Mouse (Mus musculus): ENCODE results near the gene Mcoln2. TPM values are rescaled to one million over a fixed set of nuclear protein-coding genes. Genes with fewer than 3 reads are reported as not detected.
"Not testable (repeated sequence)": the region's sequence is repeated elsewhere in the genome, so short reads cannot be mapped to it uniquely, and the experiment has no call there.

Gene Mcoln2
- polyA plus RNA-seq, 1 experiment from 2014 or later: 6.7 TPM

DNA sequence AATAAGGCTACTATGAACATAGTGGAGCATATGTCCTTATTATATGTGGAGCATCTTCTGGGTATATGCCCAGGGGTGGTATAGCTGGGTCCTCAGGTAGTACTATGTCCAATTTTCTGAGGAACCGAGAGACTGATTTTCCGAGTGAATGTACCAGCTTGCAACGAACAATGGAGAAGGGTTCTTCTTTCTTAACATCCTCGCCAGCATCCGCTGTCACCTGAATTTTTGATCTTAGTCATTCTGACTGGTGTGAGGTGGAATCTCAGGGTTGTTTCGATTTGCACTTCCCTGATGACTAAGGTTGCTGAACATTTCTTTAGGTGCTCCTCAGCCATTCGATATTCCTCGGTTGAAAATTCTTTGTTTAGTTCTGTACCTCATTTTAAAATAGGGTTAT is 60.1 kb downstream of the Mcoln2 start:
- not testable (repeated sequence) for H3K27me3 ChIP-seq; H3K36me3 ChIP-seq; ATAC-seq (ENCODE audit: low read depth); H3K27ac ChIP-seq; H3K9ac ChIP-seq; DNase-seq; H3K9me3 ChIP-seq (replicated peaks); H3K4me1 ChIP-seq (replicated peaks); H3K4me2 ChIP-seq; H3K4me3 ChIP-seq (replicated peaks)
- 75% methylated on average over 8 of the region's 8 CpGs for WGBS (ENCODE audit: insufficient replicate concordance)

DNA sequence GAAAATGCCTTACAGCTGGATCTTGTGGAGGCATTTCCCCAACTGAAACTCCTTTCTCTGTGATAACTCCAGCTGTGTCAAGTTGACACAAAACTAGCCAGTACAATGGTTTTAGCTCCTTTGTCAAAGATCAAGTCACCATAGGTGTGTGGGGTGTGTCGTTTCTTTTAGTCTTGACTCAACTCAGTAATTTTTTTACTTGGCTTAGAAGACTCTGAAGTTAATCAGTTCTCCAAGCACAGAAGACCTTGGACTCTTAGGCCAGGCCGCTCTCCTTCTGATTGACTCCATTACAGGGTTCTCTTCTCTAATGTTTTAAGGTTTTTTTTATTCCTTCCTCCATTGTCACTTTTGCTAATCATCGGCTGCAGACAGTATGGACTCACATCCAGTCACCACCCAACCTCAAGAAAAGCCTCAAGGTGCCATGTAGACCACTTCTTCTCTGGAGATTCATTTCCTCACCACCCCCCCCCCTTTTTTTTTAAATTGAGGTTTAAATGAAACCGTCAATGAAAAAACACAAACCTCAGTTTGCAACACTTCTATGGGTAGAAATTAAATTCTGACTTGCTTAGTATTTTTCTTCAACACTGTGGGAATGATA is 61.6 kb downstream of the Mcoln2 start:
- Histone ChIP-seq H3K4me2 (no peak overlapping the region), H3K27ac (no peak overlapping the region), H3K36me3 (no peaks in the 10 kb centered on the region), H3K27me3 (no peaks in the 10 kb centered on the region), H3K4me3 (replicated peaks) (no peak overlapping the region), H3K9ac (no peak overlapping the region), H3K4me1 (replicated peaks) (no peaks in the 10 kb centered on the region), H3K9me3 (replicated peaks) (no peaks in the 10 kb centered on the region)
- ATAC-seq (ENCODE audit: low read depth) (no peak), DNase-seq (no peak)
- WGBS (ENCODE audit: insufficient replicate concordance): 66% methylated on average over 4 of the region's 4 CpGs

DNA sequence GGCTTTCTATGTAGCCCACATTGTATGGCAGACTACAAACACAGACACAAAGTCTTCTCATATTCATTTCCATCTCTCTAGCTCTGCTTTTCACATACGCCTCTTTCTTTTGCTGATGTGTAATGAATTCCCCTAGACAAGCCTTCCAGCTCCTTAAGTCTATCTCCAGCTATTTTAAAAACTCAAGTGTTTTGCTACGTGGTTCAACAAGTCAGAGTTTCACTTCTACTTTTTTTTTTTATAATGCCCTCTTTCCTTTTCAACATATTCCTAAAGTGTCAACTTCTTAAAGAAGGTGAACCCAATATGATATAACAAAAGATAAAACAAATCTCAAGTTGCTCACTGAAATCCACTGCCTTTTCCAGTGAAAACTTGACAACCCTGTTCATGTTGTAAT is 62.3 kb downstream of the Mcoln2 start:
- Histone ChIP-seq H3K4me2 (no peak overlapping the region), H3K27me3 (no peaks in the 10 kb centered on the region), H3K27ac (no peak overlapping the region), H3K9ac (no peak overlapping the region), H3K4me1 (replicated peaks) (no peaks in the 10 kb centered on the region), H3K4me3 (replicated peaks) (no peak overlapping the region), H3K9me3 (replicated peaks) (no peaks in the 10 kb centered on the region), H3K36me3 (no peaks in the 10 kb centered on the region)
- DNase-seq (no peak), ATAC-seq (ENCODE audit: low read depth) (no peak)
- 51% methylated on average over 2 of the region's 2 CpGs for WGBS (ENCODE audit: insufficient replicate concordance)

- H3K9me3 ChIP-seq (replicated peaks): no peaks in the 10 kb centered on the region
- no peaks in the 10 kb centered on the region for H3K27me3 ChIP-seq
- no peaks in the 10 kb centered on the region for H3K4me1 ChIP-seq (replicated peaks)
- ATAC-seq (ENCODE audit: low read depth) (no peak), DNase-seq (no peak)
- no peak overlapping the region for H3K27ac ChIP-seq
- H3K4me3 ChIP-seq (replicated peaks): no peak overlapping the region
- H3K36me3 ChIP-seq: no peaks in the 10 kb centered on the region
- WGBS (ENCODE audit: insufficient replicate concordance): 47% methylated on average over 5 of the region's 5 CpGs
- peak overlapping the region; percentile 15; the same call in 1 of the 2 replicates for H3K4me2 ChIP-seq
- no peak overlapping the region for H3K9ac ChIP-seq
Measured at GRCm38 (mm10) chr3:146213336-146213735, 63.7 kb downstream of the Mcoln2 start.

- Histone ChIP-seq H3K4me1 (replicated peaks) (no peaks in the 10 kb centered on the region), H3K27me3 (peaks cover 26% of the 10 kb centered on the region), H3K9ac (no peak overlapping the region), H3K4me3 (replicated peaks) (no peak overlapping the region), H3K9me3 (replicated peaks) (no peaks in the 10 kb centered on the region), H3K27ac (no peak overlapping the region), H3K4me2 (no peak overlapping the region), H3K36me3 (no peaks in the 10 kb centered on the region)
- DNase-seq (no peak), ATAC-seq (ENCODE audit: low read depth) (no peak)
- 63% methylated on average over 3 of the region's 3 CpGs for WGBS (ENCODE audit: insufficient replicate concordance)
Measured at GRCm38 (mm10) chr3:146216561-146216960, 66.9 kb downstream of the Mcoln2 start.

DNA sequence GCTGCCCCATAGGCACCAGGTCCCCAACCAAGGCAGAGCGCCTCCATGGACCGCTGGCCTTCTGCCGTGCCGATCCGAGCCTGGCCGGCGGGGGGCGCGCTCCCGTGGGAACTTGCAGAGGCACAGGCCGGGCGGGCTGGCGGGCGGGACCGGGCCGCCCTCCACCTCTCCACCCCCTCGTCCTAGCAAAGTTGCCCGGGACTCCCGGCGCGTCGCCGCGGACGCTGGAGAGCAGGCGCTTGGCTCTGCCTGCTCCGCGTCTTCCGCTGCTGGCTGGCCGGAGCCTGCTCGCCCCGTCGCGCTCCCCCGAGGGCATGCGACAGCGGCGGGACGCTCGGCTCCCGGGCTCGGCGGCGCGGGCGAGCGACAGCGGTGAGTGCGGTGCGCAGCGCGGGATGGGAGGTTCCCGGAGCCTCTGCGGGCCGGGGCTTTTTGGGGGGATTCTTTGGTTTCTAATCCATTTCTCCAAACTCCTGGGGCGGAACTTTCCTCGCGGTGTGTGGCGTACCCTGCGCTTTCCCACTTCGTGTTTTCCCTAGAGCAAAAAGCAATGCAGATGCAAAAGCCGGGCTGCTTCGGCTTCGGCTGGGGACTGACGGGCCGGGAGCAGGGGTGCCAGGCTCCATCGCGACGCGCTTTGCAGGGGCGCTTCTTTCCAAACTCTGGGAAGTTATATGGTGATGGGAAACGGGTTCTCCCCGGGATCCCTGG is 71.3 kb downstream of the Mcoln2 start, which contains the start of gene Lpar3:
Lpar3 (plus strand) TSS at position 188 of the 711 bp plus-strand sequence.
- Histone ChIP-seq H3K9ac (no peak within 1 kb of the TSS), H3K4me3 (replicated peaks) (peak within 1 kb of the TSS; percentile 46), H3K27ac (no peak within 1 kb of the TSS), H3K36me3 (no peaks in the 10 kb centered on the region), H3K4me2 (peak within 1 kb of the TSS; percentile 60), H3K9me3 (replicated peaks) (no peaks in the 10 kb centered on the region), H3K4me1 (replicated peaks) (no peaks in the 10 kb centered on the region), H3K27me3 (peaks cover 58% of the 10 kb centered on the region)
- DNase-seq (peak; percentile 15), ATAC-seq (ENCODE audit: low read depth) (peak; percentile 36; the same call in 1 of the 2 replicates)
- 1% methylated on average over 72 of the region's 73 CpGs for WGBS (ENCODE audit: insufficient replicate concordance)

DNA sequence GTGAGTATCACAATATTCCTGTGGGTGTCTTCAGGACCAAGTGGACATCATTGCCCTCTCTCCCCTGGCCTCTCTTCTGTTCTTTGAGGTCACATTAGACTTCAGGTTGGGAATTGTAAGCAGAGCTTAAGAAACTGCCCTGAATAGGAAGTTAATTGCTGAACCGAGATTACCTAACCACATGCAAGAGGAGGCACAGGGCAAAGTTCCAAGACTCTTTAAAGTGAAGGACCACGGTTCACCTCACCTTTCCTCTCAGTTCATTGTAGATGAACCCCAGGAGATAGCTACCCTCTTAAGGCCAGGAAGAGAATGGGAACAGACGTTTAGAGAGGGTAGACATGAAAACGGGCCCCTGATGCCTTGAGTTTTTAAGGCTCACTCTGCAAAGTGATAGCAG is 74.6 kb downstream of the Mcoln2 start:
- Histone ChIP-seq H3K36me3 (no peaks in the 10 kb centered on the region), H3K27me3 (peaks cover 58% of the 10 kb centered on the region), H3K4me2 (no peak overlapping the region), H3K27ac (no peak overlapping the region), H3K9ac (no peak overlapping the region), H3K4me3 (replicated peaks) (no peak overlapping the region), H3K9me3 (replicated peaks) (no peaks in the 10 kb centered on the region), H3K4me1 (replicated peaks) (no peaks in the 10 kb centered on the region)
- WGBS (ENCODE audit: insufficient replicate concordance): 44% methylated on average over 4 of the region's 4 CpGs
- ATAC-seq (ENCODE audit: low read depth) (no peak), DNase-seq (no peak)

DNA sequence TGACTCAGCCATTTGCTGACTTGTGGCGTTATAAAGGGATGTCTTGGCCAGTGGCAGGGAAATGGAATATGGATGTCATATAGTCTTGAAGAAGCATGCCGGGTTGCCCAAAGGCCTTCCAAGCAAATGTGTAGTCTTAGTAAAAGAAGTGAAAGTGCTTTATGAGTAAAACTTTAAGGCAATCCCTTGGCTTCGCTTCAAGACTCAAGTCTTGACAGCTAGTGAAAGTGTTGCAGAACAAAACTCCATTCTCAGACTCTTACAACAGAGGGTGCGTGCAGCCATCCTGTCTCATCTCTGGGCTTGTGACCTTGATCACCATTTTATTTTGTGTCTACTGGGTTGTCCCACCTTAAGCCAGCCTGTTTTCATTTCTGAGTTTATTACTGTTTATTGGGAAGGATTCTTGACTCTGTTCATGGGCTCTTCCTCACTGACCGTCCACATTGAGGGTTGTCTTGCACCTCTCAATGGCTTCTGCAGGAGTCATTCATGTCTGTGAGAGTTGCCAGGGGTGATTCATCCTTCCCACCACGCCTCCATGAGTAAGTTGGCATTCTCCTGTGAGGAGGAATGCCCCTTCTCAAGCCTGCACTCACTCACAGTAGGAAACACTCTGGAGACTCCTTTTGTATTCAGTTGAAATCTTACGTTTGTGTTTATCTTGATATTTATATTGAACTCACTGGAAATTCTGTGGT is 75.6 kb downstream of the Mcoln2 start:
- no peak overlapping the region for H3K27ac ChIP-seq

GRCm38 (mm10) chr3:146227427-146227826 is 77.8 kb downstream of the Mcoln2 start:
- no peak overlapping the region for H3K4me3 ChIP-seq (replicated peaks)
- H3K27me3 ChIP-seq: peaks cover 27% of the 10 kb centered on the region
- H3K9ac ChIP-seq: no peak overlapping the region
- DNase-seq: no peak
- H3K4me2 ChIP-seq: no peak overlapping the region
- H3K9me3 ChIP-seq (replicated peaks): no peaks in the 10 kb centered on the region
- no peaks in the 10 kb centered on the region for H3K4me1 ChIP-seq (replicated peaks)
- 43% methylated on average over 3 of the region's 3 CpGs for WGBS (ENCODE audit: insufficient replicate concordance)
- no peaks in the 10 kb centered on the region for H3K36me3 ChIP-seq
- ATAC-seq (ENCODE audit: low read depth): no peak
- H3K27ac ChIP-seq: no peak overlapping the region

More for the DNA sequence above, 75.6 kb downstream of the Mcoln2 start:
- ATAC-seq (ENCODE audit: low read depth) (no peak), DNase-seq (no peak)
- no peaks in the 10 kb centered on the region for H3K4me1 ChIP-seq (replicated peaks)
- H3K36me3 ChIP-seq: no peaks in the 10 kb centered on the region
- H3K4me3 ChIP-seq (replicated peaks): no peak overlapping the region
- 60% methylated on average over 7 of the region's 7 CpGs for WGBS (ENCODE audit: insufficient replicate concordance)
- no peak overlapping the region for H3K9ac ChIP-seq
- H3K27me3 ChIP-seq: peaks cover 49% of the 10 kb centered on the region
- H3K9me3 ChIP-seq (replicated peaks): no peaks in the 10 kb centered on the region
- no peak overlapping the region for H3K4me2 ChIP-seq

DNA sequence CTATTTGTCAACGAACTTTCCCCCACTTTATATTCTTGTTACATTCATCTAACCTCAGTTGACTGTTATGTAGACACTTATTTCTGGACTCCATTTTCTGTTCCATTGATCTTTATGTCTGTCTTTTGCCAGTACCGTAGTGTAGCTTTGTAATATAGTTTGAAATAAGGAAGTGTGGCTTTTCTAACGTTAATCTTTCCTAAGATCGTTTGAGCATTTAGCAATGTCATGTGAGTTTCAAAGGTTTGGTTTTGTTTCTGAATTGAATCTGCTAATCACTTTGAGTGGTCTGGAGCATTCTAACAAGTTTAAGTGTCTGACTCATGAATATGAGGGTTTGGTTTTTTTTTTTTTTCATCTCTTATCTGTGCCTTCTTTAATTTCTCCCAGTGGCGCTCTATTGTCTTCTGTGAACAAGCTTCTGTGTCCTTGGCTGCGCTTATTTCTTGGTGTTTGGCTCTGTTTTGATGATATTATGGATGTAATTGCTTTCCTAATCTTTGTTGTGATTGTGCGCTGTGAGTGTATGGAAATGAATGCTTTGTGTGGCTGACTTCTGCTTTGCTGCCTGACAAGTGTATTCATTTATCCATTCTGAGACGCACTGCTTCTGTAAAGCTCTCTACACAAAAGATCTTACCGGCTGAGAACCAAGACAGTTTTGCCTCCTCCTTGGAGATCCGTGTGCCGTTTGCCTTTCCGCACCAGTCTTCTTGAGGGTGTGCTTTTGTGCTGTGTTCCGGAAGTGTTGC is 79.1 kb downstream of the Mcoln2 start:
- WGBS (ENCODE audit: insufficient replicate concordance): 66% methylated on average over 13 of the region's 13 CpGs
- Histone ChIP-seq H3K27ac (no peak overlapping the region), H3K4me1 (replicated peaks) (no peaks in the 10 kb centered on the region), H3K4me2 (no peak overlapping the region), H3K36me3 (no peaks in the 10 kb centered on the region), H3K4me3 (replicated peaks) (no peak overlapping the region), H3K9ac (no peak overlapping the region), H3K9me3 (replicated peaks) (no peaks in the 10 kb centered on the region), H3K27me3 (peaks cover 14% of the 10 kb centered on the region)
- ATAC-seq (ENCODE audit: low read depth): no peak
- no peak for DNase-seq

GRCm38 (mm10) chr3:146232708-146233107 is 83.1 kb downstream of the Mcoln2 start:
- no peak for ATAC-seq (ENCODE audit: low read depth)
- Histone ChIP-seq H3K27me3 (no peaks in the 10 kb centered on the region), H3K9ac (no peak overlapping the region), H3K4me3 (replicated peaks) (no peak overlapping the region), H3K4me2 (no peak overlapping the region), H3K27ac (no peak overlapping the region), H3K36me3 (no peaks in the 10 kb centered on the region), H3K9me3 (replicated peaks) (no peaks in the 10 kb centered on the region), H3K4me1 (replicated peaks) (no peaks in the 10 kb centered on the region)
- 45% methylated on average over 7 of the region's 7 CpGs for WGBS (ENCODE audit: insufficient replicate concordance)
- no peak for DNase-seq

Measured in liver, embryonic 13.5 days (tissue).